ENCODE assay signal across 13 mouse cellular contexts in genomic region chr13:21005642-21006320, GRCm38 (mm10).
DNase-seq lines count a peak whose midpoint lies in the region; ATAC-seq and TF ChIP-seq lines count a peak whose summit lies in the region.
"Had no signal": no experiment of that assay in that cellular context is flagged by ENCODE, and none has a peak within 500 bp of the region (broad histone marks: within the 10 kb centered on the region; RNA-seq: fewer than 3 reads in every experiment).

No protein-coding gene starts in this region.

- no peak overlapping the region for H3K27ac ChIP-seq in forebrain, embryonic 12.5 days
- H3K27ac ChIP-seq in hindbrain, embryonic 14.5 days, result peak overlapping the region; percentile 55; the same call in 1 of the 2 replicates
- H3K27ac ChIP-seq in midbrain, postnatal 0 days (ENCODE audit: low read depth, low read length), result no peak overlapping the region
- H3K27ac ChIP-seq: layer of hippocampus, adult 2 months; liver, embryonic 12.5 days had no signal

- H3K9me3 ChIP-seq in forebrain, embryonic 12.5 days, result no peaks in the 10 kb centered on the region
- no peaks in the 10 kb centered on the region for H3K9me3 ChIP-seq in hindbrain, embryonic 14.5 days (ENCODE audit: control insufficient read depth, low read length)
- no peaks in the 10 kb centered on the region for H3K9me3 ChIP-seq in midbrain, postnatal 0 days (ENCODE audit: low read length)
- H3K9me3 ChIP-seq: liver, embryonic 12.5 days had no signal

- no peak overlapping the region for H3K4me2 ChIP-seq in forebrain, embryonic 12.5 days
- H3K4me2 ChIP-seq in hindbrain, embryonic 14.5 days (replicated peaks), result no peak overlapping the region
- no peak overlapping the region for H3K4me2 ChIP-seq in midbrain, postnatal 0 days (ENCODE audit: low read depth, low read length, poor library complexity, severe bottlenecking)
- H3K4me2 ChIP-seq: liver, embryonic 12.5 days had no signal

- H3K36me3 ChIP-seq in forebrain, embryonic 12.5 days (replicated peaks), result no peaks in the 10 kb centered on the region
- no peaks in the 10 kb centered on the region for H3K36me3 ChIP-seq in hindbrain, embryonic 14.5 days (replicated peaks; ENCODE audit: control insufficient read depth, insufficient read depth)
- H3K36me3 ChIP-seq in midbrain, postnatal 0 days (ENCODE audit: insufficient read depth, low read length), result no peaks in the 10 kb centered on the region
- H3K36me3 ChIP-seq: liver, embryonic 12.5 days had no signal

- TF ChIP-seq CTCF in brain, embryonic 14.5 days (IDR thresholded peaks at IDR 0.05; ENCODE audit: borderline replicate concordance, extremely low read depth, insufficient read depth, insufficient read length), result no peak
- no peak for TF ChIP-seq CTCF in midbrain, postnatal 0 days (IDR thresholded peaks at IDR 0.05)

- WGBS in forebrain, embryonic 12.5 days, result 74% methylated on average over 5 of the region's 5 CpGs
- WGBS in hindbrain, embryonic 14.5 days, result 31% methylated on average over 5 of the region's 5 CpGs
- 47% methylated on average over 5 of the region's 5 CpGs for WGBS in midbrain, postnatal 0 days

- DNase-seq in brain, embryonic 14.5 days (ENCODE audit: low read depth), result peak; percentile 84
- peak; percentile 64 for DNase-seq in hindbrain, embryonic 14.5 days (ENCODE audit: low spot score)
- DNase-seq in midbrain, postnatal 0 days (ENCODE audit: low spot score), result peak; percentile 44
- no peak for DNase-seq in testis, postnatal 14 days (ENCODE audit: low spot score)
- DNase-seq in cerebellum, postnatal 25 days, result no peak
- no peak for DNase-seq in urinary bladder, adult 18-20 months (ENCODE audit: low spot score in 2 of 2)
- DNase-seq: cerebellum, adult 2 months; gastrocnemius, postnatal 10 days; heart, postnatal 36 days; kidney, adult 18-20 months had no signal

- H3K27me3 ChIP-seq in forebrain, embryonic 12.5 days, result no peaks in the 10 kb centered on the region
- no peaks in the 10 kb centered on the region for H3K27me3 ChIP-seq in hindbrain, embryonic 14.5 days (ENCODE audit: control insufficient read depth, insufficient read depth, low read length)
- no peaks in the 10 kb centered on the region for H3K27me3 ChIP-seq in midbrain, postnatal 0 days (ENCODE audit: insufficient read depth, low read length)
- H3K27me3 ChIP-seq: liver, embryonic 12.5 days had no signal

- no peak for TF ChIP-seq POLR2A in brain, embryonic 14.5 days (IDR thresholded peaks at IDR 0.05; ENCODE audit: borderline replicate concordance, extremely low read depth, insufficient read depth, insufficient read length, poor library complexity, severe bottlenecking)

- no peak overlapping the region for H3K4me3 ChIP-seq in forebrain, embryonic 12.5 days (replicated peaks)
- H3K4me3 ChIP-seq in hindbrain, embryonic 14.5 days (replicated peaks; ENCODE audit: low read length), result no peak overlapping the region
- no peak overlapping the region for H3K4me3 ChIP-seq in midbrain, postnatal 0 days (ENCODE audit: low read depth, low read length)
- H3K4me3 ChIP-seq: layer of hippocampus, adult 2 months; liver, embryonic 12.5 days had no signal

- no peaks in the 10 kb centered on the region for H3K4me1 ChIP-seq in forebrain, embryonic 12.5 days
- H3K4me1 ChIP-seq in hindbrain, embryonic 14.5 days (replicated peaks; ENCODE audit: control insufficient read depth, insufficient read depth, low read length), result peaks cover 13% of the 10 kb centered on the region; the same call in 1 of the 2 replicates
- H3K4me1 ChIP-seq in midbrain, postnatal 0 days (ENCODE audit: insufficient read depth, low read length), result no peaks in the 10 kb centered on the region
- H3K4me1 ChIP-seq: liver, embryonic 12.5 days had no signal

- ATAC-seq in forebrain, embryonic 12.5 days (ENCODE audit: low FRiP score), result peak; percentile 76
- peak; percentile 87 for ATAC-seq in hindbrain, embryonic 14.5 days (ENCODE audit: low FRiP score)
- ATAC-seq in midbrain, postnatal 0 days (ENCODE audit: low FRiP score), result peak; percentile 62; the same call in 1 of the 2 replicates
- ATAC-seq: liver, embryonic 12.5 days had no signal

- no peak overlapping the region for H3K9ac ChIP-seq in forebrain, embryonic 12.5 days
- no peak overlapping the region for H3K9ac ChIP-seq in hindbrain, embryonic 14.5 days
- H3K9ac ChIP-seq in midbrain, postnatal 0 days (replicated peaks; ENCODE audit: low read length, poor library complexity, severe bottlenecking), result no peak overlapping the region
- H3K9ac ChIP-seq: liver, embryonic 12.5 days had no signal

Comparison
In these comparisons a context has a peak if more than half of its experiments do, and no peak if none do; other contexts are left out.
1. DNase-seq: peak in brain, embryonic 14.5 days (single experiment), hindbrain, embryonic 14.5 days (single experiment) and midbrain, postnatal 0 days (single experiment); none in testis, postnatal 14 days (single experiment), cerebellum, postnatal 25 days (0 of 2) and urinary bladder, adult 18-20 months (0 of 2).
2. Peak in every context shown above with its lines, with median percentiles within 50 percentile points of each other: ATAC-seq.